Mouse (Mus musculus): Measurements from ENCODE around the gene Elavl4. TPM values are rescaled to one million over a fixed set of nuclear protein-coding genes. Genes with fewer than 3 reads are reported as not detected.

Gene Elavl4
- total RNA-seq, 2 experiments from 2014 or later: not detected

DNA sequence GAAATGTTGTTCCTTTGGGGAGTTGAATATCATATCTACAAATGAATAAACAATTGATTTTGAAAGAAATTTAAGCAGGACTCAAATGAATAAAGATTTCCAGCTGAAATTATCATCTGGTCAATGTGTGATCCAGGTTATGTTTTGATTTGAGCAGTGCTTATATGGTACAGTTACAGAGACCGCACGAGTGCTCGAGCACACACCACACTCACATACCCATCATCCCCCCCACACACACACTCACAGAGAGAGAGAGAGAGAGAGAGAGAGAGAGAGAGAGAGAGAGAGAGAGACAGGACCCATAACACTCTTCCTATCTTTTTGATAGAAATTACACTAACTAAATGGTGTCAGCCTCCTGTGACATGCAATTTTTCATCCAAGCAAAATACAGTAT, 150.0 kb downstream of the Elavl4 start:
- intact Hi-C loops (cut with DNase I; ENCODE audit: low total_unique reads): no loop called here
- DNase-seq: no peak

DNA sequence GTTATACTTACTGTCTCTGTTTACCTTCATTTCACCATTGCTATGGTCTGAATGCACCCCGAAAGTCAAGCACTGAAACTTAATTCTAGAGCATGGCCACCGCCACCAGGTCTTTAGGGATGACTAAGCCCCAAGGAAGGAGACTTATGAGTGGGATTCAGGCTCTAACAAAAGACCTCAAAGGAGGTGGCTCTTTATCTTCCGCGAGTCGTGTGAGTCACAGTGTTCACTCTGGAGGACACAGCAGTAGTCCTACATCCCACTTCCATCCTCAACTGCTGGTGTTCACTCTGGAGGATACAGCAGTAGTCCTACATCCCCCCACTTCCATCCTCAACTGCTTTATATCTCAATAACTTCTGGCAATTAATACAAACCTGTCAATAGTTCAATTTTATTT, 151.8 kb downstream of the Elavl4 start:
- DNase-seq: no peak
- intact Hi-C loops (cut with DNase I; ENCODE audit: low total_unique reads): no loop called here

DNA sequence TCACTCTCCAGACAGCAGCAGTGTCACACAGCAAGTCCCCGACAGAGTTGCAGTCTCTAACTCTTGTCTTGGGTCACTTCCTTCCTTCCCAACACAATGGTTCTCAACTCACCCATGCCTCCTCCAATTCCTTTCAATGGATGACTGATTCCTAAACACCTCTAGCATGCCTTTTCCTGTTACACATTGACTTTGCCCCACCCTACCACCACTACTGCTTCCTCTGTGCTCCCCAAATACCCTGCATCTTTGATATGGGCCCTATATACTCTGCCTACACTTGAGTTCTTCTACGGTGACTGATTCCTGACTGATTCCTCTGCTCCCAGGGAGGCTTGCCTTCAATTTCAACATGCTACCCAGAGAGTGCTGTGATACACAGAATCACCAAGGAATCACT, 153.1 kb downstream of the Elavl4 start:
- intact Hi-C loops (cut with DNase I; ENCODE audit: low total_unique reads): no loop called here
- no peak for DNase-seq

DNA sequence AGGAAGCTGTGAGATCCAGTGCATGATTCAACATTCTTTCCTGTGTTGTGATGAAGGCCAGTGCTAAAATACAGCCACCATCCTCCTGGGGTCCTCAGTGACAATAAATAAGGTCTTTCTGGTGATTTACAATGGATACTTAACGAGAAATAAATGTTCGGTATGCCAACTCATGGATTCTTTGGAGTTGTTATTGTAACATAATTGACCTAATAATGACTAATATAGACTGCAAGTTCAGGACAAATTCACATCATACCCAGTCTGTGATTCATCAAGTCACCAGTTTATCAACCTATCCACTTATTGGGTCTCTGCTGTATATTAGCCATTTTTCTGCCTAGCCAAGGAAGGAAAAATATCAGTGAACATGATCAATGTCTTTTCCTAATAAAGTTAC, 174.4 kb downstream of the Elavl4 start:
- intact Hi-C loops (cut with DNase I; ENCODE audit: low total_unique reads): no loop called here
- no peak for DNase-seq

DNA sequence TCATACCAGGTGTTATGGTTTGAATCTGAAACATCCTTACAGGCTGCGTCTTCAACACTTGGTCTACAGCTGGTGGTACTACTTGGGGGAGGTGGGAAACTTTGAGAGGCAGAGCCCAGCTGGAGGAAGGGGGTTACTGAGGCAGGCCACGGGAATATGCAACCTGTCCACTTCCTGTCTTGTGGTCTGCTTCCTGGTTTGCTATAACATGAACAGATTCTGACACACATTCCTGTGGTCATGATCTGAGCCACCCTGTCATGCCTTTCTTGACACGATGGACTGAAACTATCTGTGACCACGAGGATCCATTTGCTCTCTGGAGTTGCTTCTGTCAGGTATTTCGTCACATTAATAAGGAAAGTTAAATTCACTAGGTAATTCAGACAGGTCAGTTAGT, 179.7 kb downstream of the Elavl4 start:
- DNase-seq: no peak
- intact Hi-C loops (cut with DNase I; ENCODE audit: low total_unique reads): no loop called here

DNA sequence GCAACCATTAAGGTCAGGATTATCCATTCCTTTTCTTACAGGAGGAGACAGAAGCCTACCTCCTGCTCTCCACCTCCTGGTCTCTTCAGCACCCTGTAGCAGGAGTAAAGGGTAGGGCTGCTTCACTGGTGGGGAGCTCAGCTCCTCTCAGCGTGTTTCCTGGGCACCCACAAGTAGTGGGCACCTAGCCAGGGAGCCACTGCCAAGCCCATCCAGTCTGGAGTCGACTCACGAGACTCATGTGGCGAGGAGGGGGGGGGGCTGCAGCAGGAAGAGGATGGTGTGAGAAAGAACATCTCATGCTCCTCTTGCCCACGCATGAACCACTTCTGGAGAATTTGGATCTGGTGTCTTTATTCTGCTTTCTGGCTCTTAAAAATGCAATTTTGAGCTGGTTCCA, 186.5 kb downstream of the Elavl4 start:
- DNase-seq: no peak
- intact Hi-C loops (cut with DNase I; ENCODE audit: low total_unique reads): no loop called here

DNA sequence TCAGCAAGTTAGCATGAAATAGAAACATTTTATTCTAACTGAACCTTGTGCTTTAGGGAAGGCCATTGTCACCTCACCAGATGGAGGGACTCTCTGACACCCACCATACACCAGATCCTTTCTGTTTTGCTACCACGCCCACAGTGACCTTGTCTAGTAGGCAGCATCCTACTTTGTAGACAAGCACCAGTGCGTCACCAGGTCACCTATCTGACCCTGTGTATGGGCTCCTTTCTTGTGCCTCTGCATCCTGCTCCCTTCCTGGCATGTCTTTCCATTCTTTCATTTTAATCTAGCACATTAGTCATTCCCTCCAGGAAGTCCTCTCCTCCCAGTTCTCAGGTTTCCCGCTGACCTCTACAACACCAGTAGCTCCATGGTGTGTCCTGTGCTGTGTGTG, 190.1 kb downstream of the Elavl4 start:
- DNase-seq: no peak
- intact Hi-C loops (cut with DNase I; ENCODE audit: low total_unique reads): no loop called here

DNA sequence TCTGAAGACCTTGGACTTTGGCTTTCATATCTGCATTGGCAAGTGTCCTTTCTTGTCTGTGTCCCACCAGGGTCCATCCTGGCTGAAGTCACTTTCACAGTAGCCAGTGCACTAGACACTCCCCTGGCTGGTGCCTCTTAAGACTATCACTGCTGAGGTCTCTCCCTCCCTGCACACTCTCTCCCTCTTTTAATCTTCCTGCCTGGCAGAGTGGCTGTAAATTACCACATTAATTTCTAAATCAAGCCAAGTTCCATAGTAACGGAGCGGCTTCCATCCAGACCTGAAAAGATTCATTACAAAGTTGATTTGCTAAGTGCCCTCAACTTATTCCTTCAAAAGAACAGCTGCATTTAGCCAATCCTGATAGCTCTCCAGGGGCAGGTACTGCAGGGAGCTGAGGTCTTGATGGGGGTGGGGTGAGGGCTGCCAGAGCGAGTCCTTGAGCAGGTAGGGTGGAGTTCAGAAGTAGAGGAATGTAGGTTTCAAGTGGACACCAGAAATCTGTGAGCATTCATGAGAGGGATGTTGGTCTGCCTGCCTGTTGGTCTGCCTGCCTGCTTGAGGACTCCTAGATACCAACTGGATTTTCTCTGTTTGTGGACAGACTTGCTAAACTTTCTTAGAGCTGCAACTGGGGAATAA, 194.1 kb downstream of the Elavl4 start:
- intact Hi-C loops (cut with DNase I; ENCODE audit: low total_unique reads): no loop called here
- no peak for DNase-seq

DNA sequence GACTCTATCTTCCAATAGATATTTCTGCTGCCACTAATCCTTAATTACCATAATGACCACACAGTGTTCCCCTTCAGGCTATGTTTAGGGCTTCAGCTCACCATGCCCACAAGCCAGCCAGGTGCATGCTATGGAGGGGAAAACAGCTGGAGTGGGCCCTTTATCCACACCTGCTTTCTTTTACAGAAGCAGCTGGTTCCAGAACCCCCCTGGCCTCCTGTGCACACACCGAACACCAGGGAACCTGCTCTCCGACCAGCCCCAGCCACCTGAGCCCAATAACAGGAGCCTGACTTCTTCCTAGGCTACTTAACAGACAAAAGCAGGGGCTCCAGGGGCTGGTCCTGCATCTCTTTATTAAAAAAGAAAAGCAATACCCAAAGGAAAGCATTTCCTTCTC, 195.8 kb downstream of the Elavl4 start:
- intact Hi-C loops (cut with DNase I; ENCODE audit: low total_unique reads): no loop called here
- no peak for DNase-seq

Other genes with a start within 250 kb of the Elavl4 start
- not detected for gene Agbl4, start 45.8 kb upstream of the Elavl4 start, total RNA-seq (2021)

Data from gastrocnemius, postnatal 14 days (tissue).